Mouse (Mus musculus): ENCODE data around the gene Thegl. TPM values are rescaled to one million over a fixed set of nuclear protein-coding genes. Genes with fewer than 3 reads are reported as not detected.
A peak's percentile ranks its signal among the peaks of the same experiment; 100 is the strongest.

Gene Thegl
- total and polyA plus RNA-seq, 2 experiments from 2014 or later = 0.38 to 1.0 TPM

GRCm38 (mm10) chr5:77085753-77086450 lies 70.1 kb downstream of the Thegl start:
- 88% methylated on average over 10 of the region's 10 CpGs for WGBS
- ATAC-seq (ENCODE audit: low FRiP score) = no peak
- no peak for DNase-seq (ENCODE audit: low spot score)

GRCm38 (mm10) chr5:77086541-77086940 lies 70.7 kb downstream of the Thegl start:
- 90% methylated on average over 7 of the region's 7 CpGs for WGBS

More at GRCm38 (mm10) chr5:77085753-77086450, 70.1 kb downstream of the Thegl start:
- H3K4me3 ChIP-seq (ENCODE audit: low read depth, low read length) = no peak overlapping the region
- 0 out of 2 replicates have a peak, but pooled peaks cover 2% of the 10 kb centered on the region for H3K27me3 ChIP-seq (ENCODE audit: insufficient read depth, low read length)
- TF ChIP-seq CTCF (IDR thresholded peaks at IDR 0.05) = no peak
- no peaks in the 10 kb centered on the region for H3K36me3 ChIP-seq (ENCODE audit: insufficient read depth, low read length)
- no peak overlapping the region for H3K4me2 ChIP-seq (ENCODE audit: low read depth, low read length, poor library complexity, severe bottlenecking)
- H3K9me3 ChIP-seq (ENCODE audit: low read length) = no peaks in the 10 kb centered on the region
- H3K27ac ChIP-seq (ENCODE audit: low read depth, low read length) = no peak overlapping the region
- H3K4me1 ChIP-seq (ENCODE audit: insufficient read depth, low read length) = no peaks in the 10 kb centered on the region
- no peak overlapping the region for H3K9ac ChIP-seq (replicated peaks; ENCODE audit: low read length, poor library complexity, severe bottlenecking)

GRCm38 (mm10) chr5:77087122-77087521 lies 71.3 kb downstream of the Thegl start:
- TF ChIP-seq CTCF (IDR thresholded peaks at IDR 0.05) = no peak
- Histone ChIP-seq H3K4me3 (ENCODE audit: low read depth, low read length) (no peak overlapping the region), H3K27ac (ENCODE audit: low read depth, low read length) (no peak overlapping the region), H3K36me3 (ENCODE audit: insufficient read depth, low read length) (no peaks in the 10 kb centered on the region), H3K4me2 (ENCODE audit: low read depth, low read length, poor library complexity, severe bottlenecking) (no peak overlapping the region), H3K4me1 (ENCODE audit: insufficient read depth, low read length) (no peaks in the 10 kb centered on the region), H3K27me3 (ENCODE audit: insufficient read depth, low read length) (0 out of 2 replicates have a peak, but pooled peaks cover 2% of the 10 kb centered on the region), H3K9ac (replicated peaks; ENCODE audit: low read length, poor library complexity, severe bottlenecking) (no peak overlapping the region), H3K9me3 (ENCODE audit: low read length) (no peaks in the 10 kb centered on the region)
- WGBS = 84% methylated on average over 3 of the region's 3 CpGs
- no peak for ATAC-seq (ENCODE audit: low FRiP score)
- no peak for DNase-seq (ENCODE audit: low spot score)

More at GRCm38 (mm10) chr5:77086541-77086940, 70.7 kb downstream of the Thegl start:
- DNase-seq (ENCODE audit: low spot score) (no peak), ATAC-seq (ENCODE audit: low FRiP score) (no peak)
- no peaks in the 10 kb centered on the region for H3K9me3 ChIP-seq (ENCODE audit: low read length)
- no peaks in the 10 kb centered on the region for H3K4me1 ChIP-seq (ENCODE audit: insufficient read depth, low read length)
- H3K4me3 ChIP-seq (ENCODE audit: low read depth, low read length) = no peak overlapping the region
- 0 out of 2 replicates have a peak, but pooled peaks cover 2% of the 10 kb centered on the region for H3K27me3 ChIP-seq (ENCODE audit: insufficient read depth, low read length)
- no peak overlapping the region for H3K27ac ChIP-seq (ENCODE audit: low read depth, low read length)
- no peaks in the 10 kb centered on the region for H3K36me3 ChIP-seq (ENCODE audit: insufficient read depth, low read length)
- H3K9ac ChIP-seq (replicated peaks; ENCODE audit: low read length, poor library complexity, severe bottlenecking) = no peak overlapping the region
- no peak for TF ChIP-seq CTCF (IDR thresholded peaks at IDR 0.05)
- H3K4me2 ChIP-seq (ENCODE audit: low read depth, low read length, poor library complexity, severe bottlenecking) = no peak overlapping the region

GRCm38 (mm10) chr5:77089294-77089693 lies 73.5 kb downstream of the Thegl start:
- Histone ChIP-seq H3K27me3 (ENCODE audit: insufficient read depth, low read length) (0 out of 2 replicates have a peak, but pooled peaks cover 2% of the 10 kb centered on the region), H3K27ac (ENCODE audit: low read depth, low read length) (no peak overlapping the region), H3K4me2 (ENCODE audit: low read depth, low read length, poor library complexity, severe bottlenecking) (no peak overlapping the region), H3K4me1 (ENCODE audit: insufficient read depth, low read length) (no peaks in the 10 kb centered on the region), H3K9me3 (ENCODE audit: low read length) (no peaks in the 10 kb centered on the region), H3K9ac (replicated peaks; ENCODE audit: low read length, poor library complexity, severe bottlenecking) (no peak overlapping the region), H3K36me3 (ENCODE audit: insufficient read depth, low read length) (no peaks in the 10 kb centered on the region), H3K4me3 (ENCODE audit: low read depth, low read length) (no peak overlapping the region)
- peak; percentile 77 for TF ChIP-seq CTCF (IDR thresholded peaks at IDR 0.05)
- ATAC-seq (ENCODE audit: low FRiP score) (peak; percentile 60; the same call in 1 of the 2 replicates), DNase-seq (ENCODE audit: low spot score) (peak; percentile 52)
- 42% methylated on average over 1 of the region's 1 CpGs for WGBS

- 37% methylated on average over 8 of the region's 8 CpGs for WGBS
- Histone ChIP-seq H3K4me3 (ENCODE audit: low read depth, low read length) (no peak overlapping the region), H3K9me3 (ENCODE audit: low read length) (no peaks in the 10 kb centered on the region), H3K9ac (replicated peaks; ENCODE audit: low read length, poor library complexity, severe bottlenecking) (no peak overlapping the region), H3K36me3 (ENCODE audit: insufficient read depth, low read length) (no peaks in the 10 kb centered on the region), H3K27me3 (ENCODE audit: insufficient read depth, low read length) (0 out of 2 replicates have a peak, but pooled peaks cover 2% of the 10 kb centered on the region), H3K27ac (ENCODE audit: low read depth, low read length) (no peak overlapping the region), H3K4me2 (ENCODE audit: low read depth, low read length, poor library complexity, severe bottlenecking) (no peak overlapping the region), H3K4me1 (ENCODE audit: insufficient read depth, low read length) (no peaks in the 10 kb centered on the region)
- ATAC-seq (ENCODE audit: low FRiP score) = no peak
- DNase-seq (ENCODE audit: low spot score) = peak; percentile 44
- TF ChIP-seq CTCF (IDR thresholded peaks at IDR 0.05) = no peak
Observed at GRCm38 (mm10) chr5:77089901-77090300, 74.1 kb downstream of the Thegl start.

GRCm38 (mm10) chr5:77090521-77091096 lies 74.8 kb downstream of the Thegl start:
- no peak overlapping the region for H3K4me2 ChIP-seq (ENCODE audit: low read depth, low read length, poor library complexity, severe bottlenecking)

More at GRCm38 (mm10) chr5:77090521-77091096, 74.8 kb downstream of the Thegl start:
- Histone ChIP-seq H3K27ac (ENCODE audit: low read depth, low read length) (no peak overlapping the region), H3K4me3 (ENCODE audit: low read depth, low read length) (no peak overlapping the region), H3K27me3 (ENCODE audit: insufficient read depth, low read length) (peaks cover 4% of the 10 kb centered on the region; the same call in 1 of the 2 replicates), H3K36me3 (ENCODE audit: insufficient read depth, low read length) (no peaks in the 10 kb centered on the region), H3K9me3 (ENCODE audit: low read length) (no peaks in the 10 kb centered on the region), H3K4me1 (ENCODE audit: insufficient read depth, low read length) (no peaks in the 10 kb centered on the region), H3K9ac (replicated peaks; ENCODE audit: low read length, poor library complexity, severe bottlenecking) (no peak overlapping the region)
- no peak for ATAC-seq (ENCODE audit: low FRiP score)
- peak; percentile 32 for DNase-seq (ENCODE audit: low spot score)
- no peak for TF ChIP-seq CTCF (IDR thresholded peaks at IDR 0.05)
- WGBS = 60% methylated on average over 5 of the region's 5 CpGs

Measured in midbrain, postnatal 0 days (tissue).